Mouse (Mus musculus): ENCODE measurements around the gene Nadk2.

- TF ChIP-seq CTCF (conservative IDR thresholded peaks at IDR 0.05; ENCODE audit: low read length) (no peak), POU5F1 (IDR thresholded peaks at IDR 0.05; ENCODE audit: borderline replicate concordance, low read length) (no peak), NANOG (IDR thresholded peaks at IDR 0.05; ENCODE audit: borderline replicate concordance, low read length) (no peak)
Measured at GRCm38 (mm10) chr15:9078481-9079300, 7.6 kb downstream of the Nadk2 start.
